Mouse (Mus musculus) hindbrain, embryonic 14.5 days (tissue): ENCODE measurements at regions not wholly inside any gene's neighbourhood (a gene's known extent, or its start where the extent isn't known, plus 50 kb on each side); places are given as distances from the start of the nearest gene placed in this dataset.
A peak's percentile ranks its signal among the peaks of the same experiment; 100 is the strongest.

ENCODE experiments used
- ATAC-seq: fragments of 200-750 bp; cut with Nextera tagmentation; 2 replicates; pipeline ENCODE4 v1.8.0; 2017; ENCODE audit warnings: moderate number of reproducible peaks, mild to moderate bottlenecking, moderate TSS enrichment, moderate library complexity; ENCODE audit not compliant: low FRiP score
- DNase-seq: peaks from one replicate; pipeline ENCODE4 v3.0.0-alpha.2; 2015; ENCODE audit warnings: low spot score
- H3K27ac ChIP-seq: fragments of 300-500 bp; sonication (generic); 2 replicates; pipeline ENCODE4 v1.5.1; 2014; ENCODE audit warnings: mild to moderate bottlenecking, moderate library complexity
- H3K27me3 ChIP-seq: fragments of 300-500 bp; sonication (generic); 2 replicates; pipeline ENCODE4 v1.6.1; 2014; ENCODE audit warnings: mild to moderate bottlenecking, low read length, mixed read lengths; ENCODE audit not compliant: control insufficient read depth, insufficient read depth
- H3K36me3 ChIP-seq: fragments of 300-500 bp; sonication (generic); replicated peaks from 2 replicates; pipeline ENCODE4 v1.6.1; 2014; ENCODE audit not compliant: control insufficient read depth, insufficient read depth
- H3K4me1 ChIP-seq: fragments of 300-500 bp; sonication (generic); replicated peaks from 2 replicates; pipeline ENCODE4 v1.6.1; 2014; ENCODE audit warnings: antibody characterized with exemption, low read length, mixed read lengths; ENCODE audit not compliant: control insufficient read depth, insufficient read depth
- H3K4me2 ChIP-seq: fragments of 300-500 bp; sonication (generic); replicated peaks from 2 replicates; pipeline ENCODE4 v1.6.1; 2014; ENCODE audit warnings: mild to moderate bottlenecking, moderate library complexity
- H3K4me3 ChIP-seq: fragments of 300-500 bp; sonication (generic); replicated peaks from 2 replicates; pipeline ENCODE4 v1.5.1; 2014; ENCODE audit warnings: mild to moderate bottlenecking, low read length
- H3K9ac ChIP-seq: fragments of 300-500 bp; sonication (generic); 2 replicates; pipeline ENCODE4 v1.6.1; 2014
- H3K9me3 ChIP-seq: fragments of 300-500 bp; sonication (generic); 2 replicates; pipeline ENCODE4 v1.6.1; 2016; ENCODE audit warnings: low read length; ENCODE audit not compliant: control insufficient read depth
- WGBS: fragments of 180-500 bp; shearing (Covaris S2); extraction: QIAGEN DNeasy Blood & Tissue Kit; methylation state at CpG from one replicate; pipeline ENCODE4 v1.1.7; 2014; 5-methylcytosine and 5-hydroxymethylcytosine counted together

- H3K4me3 ChIP-seq: no peak overlapping the region
- no peak overlapping the region for H3K27ac ChIP-seq
- no peaks in the 10 kb centered on the region for H3K9me3 ChIP-seq
- no peak overlapping the region for H3K4me2 ChIP-seq
- WGBS: 89% methylated on average over 3 of the region's 3 CpGs
- no peaks in the 10 kb centered on the region for H3K27me3 ChIP-seq
- H3K4me1 ChIP-seq: no peaks in the 10 kb centered on the region
- ATAC-seq (no peak), DNase-seq (no peak)
- H3K36me3 ChIP-seq: no peaks in the 10 kb centered on the region
- no peak overlapping the region for H3K9ac ChIP-seq
These were observed 447.2 kb upstream of the Slc39a10 start for GRCm38 (mm10) chr1:47339718-47340439.

- H3K36me3 ChIP-seq: no peaks in the 10 kb centered on the region
- H3K4me1 ChIP-seq: no peaks in the 10 kb centered on the region
- WGBS: 61% methylated on average over 2 of the region's 2 CpGs
- H3K27ac ChIP-seq: no peak overlapping the region
- no peak for ATAC-seq
- H3K9me3 ChIP-seq: no peaks in the 10 kb centered on the region
- H3K9ac ChIP-seq: no peak overlapping the region
- no peak overlapping the region for H3K4me3 ChIP-seq
- H3K4me2 ChIP-seq: no peak overlapping the region
- no peak for DNase-seq
- no peaks in the 10 kb centered on the region for H3K27me3 ChIP-seq
These were observed 418.0 kb upstream of the Slc39a10 start for GRCm38 (mm10) chr1:47310572-47311075.

DNA sequence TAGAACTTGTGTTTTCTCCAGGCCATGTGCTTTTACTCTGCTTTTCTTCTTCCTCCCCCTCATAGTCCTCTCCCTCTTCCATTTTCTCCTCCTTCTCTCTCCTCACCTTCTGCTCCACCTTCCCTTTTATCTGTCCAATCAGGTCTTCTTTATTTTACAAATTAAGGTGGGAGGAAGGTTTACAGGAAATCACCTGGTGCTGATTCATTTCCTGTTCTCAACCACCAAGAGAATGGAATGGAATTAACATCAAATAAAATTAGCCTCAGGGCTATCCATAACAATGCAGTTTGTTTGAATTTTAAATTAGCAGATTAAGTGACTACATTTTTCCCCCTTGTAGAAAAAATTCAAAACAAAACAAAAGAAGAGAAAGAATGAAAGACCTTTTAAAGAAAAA is 414.3 kb upstream of the Slc39a10 start:
- no peak overlapping the region for H3K27ac ChIP-seq
- no peak overlapping the region for H3K4me3 ChIP-seq
- no peaks in the 10 kb centered on the region for H3K27me3 ChIP-seq
- no peaks in the 10 kb centered on the region for H3K9me3 ChIP-seq
- no peaks in the 10 kb centered on the region for H3K4me1 ChIP-seq
- no peak for ATAC-seq
- H3K4me2 ChIP-seq: no peak overlapping the region
- no peaks in the 10 kb centered on the region for H3K36me3 ChIP-seq
- no peak for DNase-seq
- H3K9ac ChIP-seq: no peak overlapping the region

DNA sequence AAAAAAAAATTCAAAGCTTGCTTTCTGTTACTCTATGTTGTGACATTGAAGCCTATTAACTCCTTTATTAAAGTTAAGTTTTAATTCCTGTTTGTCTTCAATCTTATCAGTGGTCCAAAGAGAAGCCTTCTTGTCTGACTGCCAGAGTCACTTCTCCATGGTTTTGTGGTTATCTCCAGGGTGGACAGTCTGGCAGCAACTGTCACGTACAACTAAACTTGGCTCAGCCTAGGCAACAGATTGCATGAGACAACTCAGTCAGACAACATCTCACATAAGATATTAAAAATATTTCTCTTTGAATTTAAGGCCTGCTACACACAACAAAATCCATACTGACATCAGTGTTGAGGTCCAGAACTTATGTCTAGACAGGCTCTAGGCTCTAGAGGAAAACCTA is 406.7 kb upstream of the Slc39a10 start:
- H3K36me3 ChIP-seq: no peaks in the 10 kb centered on the region
- no peak overlapping the region for H3K9ac ChIP-seq
- no peaks in the 10 kb centered on the region for H3K9me3 ChIP-seq
- no peak overlapping the region for H3K4me2 ChIP-seq
- ATAC-seq: no peak
- no peak for DNase-seq
- H3K27me3 ChIP-seq: no peaks in the 10 kb centered on the region
- no peaks in the 10 kb centered on the region for H3K4me1 ChIP-seq
- H3K4me3 ChIP-seq: no peak overlapping the region
- H3K27ac ChIP-seq: no peak overlapping the region
- 91% methylated on average over 1 of the region's 1 CpGs for WGBS

DNA sequence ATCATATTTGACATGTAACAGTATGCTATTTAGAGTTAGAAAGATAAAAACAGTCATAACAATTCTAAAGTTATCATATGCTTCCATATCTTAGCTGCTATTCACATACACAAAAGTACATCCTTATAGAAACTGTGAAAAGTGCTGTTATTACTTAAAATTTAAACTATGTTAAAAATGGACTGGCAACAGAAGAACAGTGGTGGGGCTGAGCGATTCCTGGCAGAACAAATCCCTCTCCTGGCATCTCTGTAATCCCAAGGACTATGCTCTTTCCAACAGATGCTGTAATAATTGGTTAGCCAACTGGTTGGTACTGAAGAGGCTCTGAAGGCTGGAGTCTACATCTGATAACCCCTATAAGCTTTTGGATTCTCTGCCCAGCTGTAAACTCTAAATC is 393.0 kb upstream of the Slc39a10 start:
- Histone ChIP-seq H3K27ac (no peak overlapping the region), H3K27me3 (no peaks in the 10 kb centered on the region), H3K36me3 (no peaks in the 10 kb centered on the region), H3K9me3 (no peaks in the 10 kb centered on the region), H3K4me2 (no peak overlapping the region), H3K4me3 (no peak overlapping the region), H3K9ac (no peak overlapping the region), H3K4me1 (no peaks in the 10 kb centered on the region)
- ATAC-seq (no peak), DNase-seq (no peak)
- WGBS: 79% methylated on average over 1 of the region's 1 CpGs

DNA sequence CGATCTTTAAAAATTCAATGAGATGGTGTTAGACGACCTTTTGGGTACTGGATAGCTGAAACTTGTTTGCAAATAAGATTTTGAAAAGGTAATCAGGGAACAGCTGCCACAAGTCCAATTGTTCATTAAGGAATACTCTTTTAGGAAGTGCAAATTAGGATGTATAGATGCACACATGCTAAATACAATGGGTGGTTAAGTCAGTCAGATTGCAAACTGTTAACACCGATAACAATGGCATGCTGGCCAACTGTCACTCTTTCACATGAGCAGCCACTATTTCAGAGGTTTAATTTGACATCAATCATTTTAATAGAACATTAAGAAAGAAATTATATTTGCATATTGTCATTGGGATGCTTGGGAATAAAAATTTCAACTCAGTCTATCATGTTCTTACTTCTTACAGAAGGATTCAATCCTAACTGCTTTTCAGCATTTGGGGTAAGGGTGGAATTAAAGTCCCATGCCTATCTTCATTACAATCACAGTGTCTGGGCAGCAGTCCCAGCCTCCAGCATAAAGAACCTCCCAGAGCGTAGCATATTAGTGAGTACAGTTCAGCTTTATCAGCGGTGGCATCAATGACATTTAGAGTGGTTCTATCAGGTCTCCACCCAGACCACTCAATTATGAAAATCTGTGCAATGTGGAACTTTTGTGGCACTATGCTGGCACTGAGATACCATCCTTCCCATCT is 385.8 kb upstream of the Slc39a10 start:
- Histone ChIP-seq H3K36me3 (no peaks in the 10 kb centered on the region), H3K4me3 (no peak overlapping the region), H3K9me3 (no peaks in the 10 kb centered on the region), H3K4me1 (peaks cover 13% of the 10 kb centered on the region), H3K27ac (peak overlapping the region; percentile 69), H3K4me2 (0 out of 2 replicates have a peak overlapping the region, but pooled peaks have one; percentile 1), H3K9ac (no peak overlapping the region), H3K27me3 (no peaks in the 10 kb centered on the region)
- WGBS: 31% methylated on average over 5 of the region's 5 CpGs
- DNase-seq (peak; percentile 40), ATAC-seq (peak; percentile 78; the same call in 1 of the 2 replicates)

GRCm38 (mm10) chr1:47277839-47278238 is 385.2 kb upstream of the Slc39a10 start:
- WGBS: 9% methylated on average over 2 of the region's 2 CpGs
- Histone ChIP-seq H3K4me1 (peaks cover 13% of the 10 kb centered on the region), H3K4me3 (no peak overlapping the region), H3K27ac (peak overlapping the region; percentile 69), H3K4me2 (0 out of 2 replicates have a peak overlapping the region, but pooled peaks have one; percentile 1), H3K9ac (0 out of 2 replicates have a peak overlapping the region, but pooled peaks have one; percentile 9), H3K27me3 (no peaks in the 10 kb centered on the region), H3K9me3 (no peaks in the 10 kb centered on the region), H3K36me3 (no peaks in the 10 kb centered on the region)
- ATAC-seq: peak; percentile 72
- DNase-seq: peak; percentile 91

- peak; percentile 57; the same call in 1 of the 2 replicates for ATAC-seq
- DNase-seq: no peak
- no peak overlapping the region for H3K4me3 ChIP-seq
- H3K36me3 ChIP-seq: no peaks in the 10 kb centered on the region
- H3K9me3 ChIP-seq: no peaks in the 10 kb centered on the region
- no peak overlapping the region for H3K27ac ChIP-seq
- no peaks in the 10 kb centered on the region for H3K27me3 ChIP-seq
- no peaks in the 10 kb centered on the region for H3K4me1 ChIP-seq
- H3K4me2 ChIP-seq: no peak overlapping the region
- H3K9ac ChIP-seq: no peak overlapping the region
These were observed 379.5 kb upstream of the Slc39a10 start for GRCm38 (mm10) chr1:47272131-47272530.

GRCm38 (mm10) chr1:47263611-47264010 is 371.0 kb upstream of the Slc39a10 start:
- H3K27ac ChIP-seq: no peak overlapping the region
- no peak for ATAC-seq
- 51% methylated on average over 1 of the region's 1 CpGs for WGBS
- no peaks in the 10 kb centered on the region for H3K27me3 ChIP-seq
- H3K4me3 ChIP-seq: no peak overlapping the region
- H3K9me3 ChIP-seq: no peaks in the 10 kb centered on the region
- H3K36me3 ChIP-seq: no peaks in the 10 kb centered on the region
- H3K4me1 ChIP-seq: no peaks in the 10 kb centered on the region
- H3K9ac ChIP-seq: no peak overlapping the region
- DNase-seq: no peak
- H3K4me2 ChIP-seq: no peak overlapping the region
